Mouse (Mus musculus) testis, adult 2 months (tissue): ENCODE measurements at regions not wholly inside any gene's neighbourhood (a gene's known extent, or its start where the extent isn't known, plus 50 kb on each side); places are given as distances from the start of the nearest gene placed in this dataset.

Experiments
- H3K27ac ChIP-seq: fragments of 200-500 bp; 2 replicates; pipeline ENCODE4 v1.5.1; 2012; ENCODE audit warnings: low read depth, low read length; ENCODE audit not compliant: control insufficient read depth, insufficient read depth
- H3K27me3 ChIP-seq: fragments of 200-500 bp; 2 replicates; pipeline ENCODE4 v1.6.1; 2012; ENCODE audit warnings: mild to moderate bottlenecking, low read length, moderate library complexity; ENCODE audit not compliant: control insufficient read depth, insufficient read depth
- H3K36me3 ChIP-seq: fragments of 200-500 bp; 2 replicates; pipeline ENCODE4 v1.6.1; 2012; ENCODE audit warnings: mild to moderate bottlenecking, low read length; ENCODE audit not compliant: control insufficient read depth, insufficient read depth
- H3K4me1 ChIP-seq: fragments of 200-500 bp; 2 replicates; pipeline ENCODE4 v1.6.1; 2012; ENCODE audit warnings: low read length; ENCODE audit not compliant: control insufficient read depth, insufficient read depth
- H3K4me3 ChIP-seq: fragments of 200-500 bp; 2 replicates; pipeline ENCODE4 v1.5.1; 2012; ENCODE audit warnings: low read depth, mild to moderate bottlenecking, low read length, moderate library complexity, mixed read lengths; ENCODE audit not compliant: control insufficient read depth
- CTCF ChIP-seq: fragments of 200-500 bp; IDR thresholded peaks from 2 replicates; pipeline ENCODE4 v1.5.1; 2012; ENCODE audit warnings: low read depth, mild to moderate bottlenecking, inconsistent platforms, low read length, moderate library complexity; ENCODE audit not compliant: control insufficient read depth, insufficient read depth, insufficient replicate concordance
- POLR2A ChIP-seq: fragments of 200-500 bp; IDR thresholded peaks from 2 replicates; pipeline ENCODE4 v1.6.1; 2012; ENCODE audit warnings: low read depth, mild to moderate bottlenecking, inconsistent platforms, low read length, moderate library complexity; ENCODE audit not compliant: control insufficient read depth

- Histone ChIP-seq H3K27ac (no peak overlapping the region), H3K4me1 (peaks cover 5% of the 10 kb centered on the region), H3K27me3 (no peaks in the 10 kb centered on the region), H3K4me3 (no peak overlapping the region), H3K36me3 (no peaks in the 10 kb centered on the region)
- TF ChIP-seq CTCF (no peak), POLR2A (no peak)
Measured at GRCm38 (mm10) chr11:82621061-82621460, 143.1 kb downstream of the Cct6b start.

- Histone ChIP-seq H3K27me3 (no peaks in the 10 kb centered on the region), H3K4me1 (peaks cover 5% of the 10 kb centered on the region), H3K27ac (no peak overlapping the region), H3K36me3 (no peaks in the 10 kb centered on the region), H3K4me3 (no peak overlapping the region)
- TF ChIP-seq POLR2A (no peak), CTCF (peak; percentile 80; the same call in 1 of the 2 replicates)
Measured at GRCm38 (mm10) chr11:82619418-82619817, 144.7 kb downstream of the Cct6b start.

DNA sequence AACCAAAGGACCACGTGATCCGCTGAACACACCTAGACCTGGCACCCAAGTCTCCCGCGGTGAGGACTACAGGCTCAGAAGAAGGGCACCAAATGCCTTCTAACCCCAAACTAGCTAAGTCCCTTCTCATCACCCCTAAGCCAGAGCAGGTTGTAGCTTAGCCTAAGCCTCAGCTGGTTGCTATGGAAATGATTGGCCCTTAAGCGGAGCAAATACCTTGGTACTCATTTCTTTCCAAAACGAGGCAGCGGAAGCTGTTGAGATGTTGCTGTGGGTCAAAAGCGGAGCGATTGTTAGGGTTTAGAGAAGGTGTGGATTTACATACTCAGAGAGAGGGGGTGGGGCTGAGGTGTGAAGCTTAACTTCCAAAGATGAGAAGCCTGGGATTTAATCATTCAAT, 145.7 kb downstream of the Cct6b start:
- Histone ChIP-seq H3K4me3 (peak overlapping the region; percentile 21), H3K27me3 (no peaks in the 10 kb centered on the region), H3K4me1 (peaks cover 7% of the 10 kb centered on the region), H3K27ac (no peak overlapping the region), H3K36me3 (no peaks in the 10 kb centered on the region)
- TF ChIP-seq CTCF (no peak), POLR2A (no peak)

DNA sequence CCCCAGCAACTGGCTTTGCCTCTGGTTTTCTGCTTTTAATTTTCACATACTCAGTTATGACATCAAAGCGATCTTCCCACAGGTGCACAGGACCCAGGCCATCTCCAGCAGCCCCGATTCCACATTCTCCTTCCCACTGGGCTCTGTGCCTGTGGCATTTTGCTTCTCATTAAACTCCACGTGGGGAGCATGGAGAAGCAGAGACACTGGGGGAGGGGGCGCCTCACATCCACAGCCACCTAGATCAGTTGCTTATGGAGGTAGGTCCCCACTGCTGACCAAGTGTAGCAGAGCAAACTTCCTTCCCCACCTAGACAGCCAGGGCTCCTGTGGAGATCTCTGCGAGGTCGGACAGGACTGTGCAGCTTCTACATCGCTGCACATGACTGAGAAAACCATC, 147.3 kb downstream of the Cct6b start:
- Histone ChIP-seq H3K36me3 (no peaks in the 10 kb centered on the region), H3K4me3 (no peak overlapping the region), H3K27me3 (no peaks in the 10 kb centered on the region), H3K4me1 (peaks cover 7% of the 10 kb centered on the region), H3K27ac (no peak overlapping the region)
- TF ChIP-seq POLR2A: no peak
- TF ChIP-seq CTCF: no peak

GRCm38 (mm10) chr11:82614356-82614755, 149.8 kb downstream of the Cct6b start:
- Histone ChIP-seq H3K36me3 (no peaks in the 10 kb centered on the region), H3K4me3 (no peak overlapping the region), H3K27me3 (no peaks in the 10 kb centered on the region), H3K27ac (no peak overlapping the region), H3K4me1 (peaks cover 7% of the 10 kb centered on the region)
- TF ChIP-seq POLR2A (no peak), CTCF (no peak)

GRCm38 (mm10) chr11:82613503-82613902, 150.6 kb downstream of the Cct6b start:
- H3K27me3 ChIP-seq: no peaks in the 10 kb centered on the region
- H3K36me3 ChIP-seq: no peaks in the 10 kb centered on the region
- TF ChIP-seq CTCF (peak; percentile 70; the same call in 1 of the 2 replicates), POLR2A (no peak)
- peaks cover 6% of the 10 kb centered on the region for H3K4me1 ChIP-seq
- H3K4me3 ChIP-seq: no peak overlapping the region
- H3K27ac ChIP-seq: no peak overlapping the region

DNA sequence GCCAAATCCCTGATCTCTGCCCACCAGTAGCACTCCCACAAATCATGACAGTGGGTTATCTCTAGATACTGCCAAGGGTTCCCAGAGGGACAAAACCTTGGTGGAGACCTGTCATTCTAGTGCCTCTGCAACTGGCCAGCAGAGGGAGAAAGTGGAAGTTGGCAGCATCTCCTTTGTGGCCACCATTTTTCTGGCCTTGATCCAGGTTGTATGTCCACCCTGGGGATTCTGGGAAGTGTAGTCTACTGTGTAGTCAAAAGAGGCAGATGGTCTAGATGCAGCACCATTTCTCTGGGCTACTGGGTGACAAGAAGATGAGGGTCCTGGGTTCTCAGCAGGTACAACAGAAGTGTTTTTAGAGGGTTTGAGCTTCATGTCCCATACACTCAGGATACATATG, 152.1 kb downstream of the Cct6b start:
- peak overlapping the region; percentile 68 for H3K4me3 ChIP-seq
- TF ChIP-seq POLR2A (no peak), CTCF (no peak)
- H3K27me3 ChIP-seq: no peaks in the 10 kb centered on the region
- no peak overlapping the region for H3K27ac ChIP-seq
- peaks cover 2% of the 10 kb centered on the region; the same call in 1 of the 2 replicates for H3K4me1 ChIP-seq
- H3K36me3 ChIP-seq: no peaks in the 10 kb centered on the region

GRCm38 (mm10) chr11:82608963-82609362, 155.2 kb downstream of the Cct6b start:
- TF ChIP-seq CTCF: no peak
- TF ChIP-seq POLR2A: no peak
- Histone ChIP-seq H3K4me1 (peaks cover 2% of the 10 kb centered on the region; the same call in 1 of the 2 replicates), H3K4me3 (no peak overlapping the region), H3K36me3 (no peaks in the 10 kb centered on the region), H3K27me3 (no peaks in the 10 kb centered on the region), H3K27ac (no peak overlapping the region)
